Mouse (Mus musculus) yolk sac, embryonic 10.5 days (tissue): ENCODE data around the gene Snx21.
A peak's percentile ranks its signal among the peaks of the same experiment; 100 is the strongest.

Experiments used
- DNase-seq: peaks from one replicate; pipeline ENCODE4 v3.0.0-alpha.2; 2017; ENCODE audit warnings: low spot score

Gene Snx21

GRCm38 (mm10) chr2:164770279-164770678 is 15.3 kb upstream of the Snx21 start:
- peak; percentile 52 for DNase-seq

GRCm38 (mm10) chr2:164771123-164771522 is 14.5 kb upstream of the Snx21 start:
- DNase-seq: no peak

- DNase-seq: no peak
Observed at GRCm38 (mm10) chr2:164773229-164773988, 12.2 kb upstream of the Snx21 start.

GRCm38 (mm10) chr2:164773989-164774364 is 11.6 kb upstream of the Snx21 start:
- no peak for DNase-seq

GRCm38 (mm10) chr2:164776130-164776529 is 9.5 kb upstream of the Snx21 start:
- no peak for DNase-seq

GRCm38 (mm10) chr2:164776801-164777200 is 8.8 kb upstream of the Snx21 start:
- no peak for DNase-seq

- DNase-seq: no peak
Observed at GRCm38 (mm10) chr2:164777246-164778014, 8.2 kb upstream of the Snx21 start.

- DNase-seq: no peak
Observed at GRCm38 (mm10) chr2:164778015-164778287, 7.7 kb upstream of the Snx21 start.

- no peak for DNase-seq
Observed at GRCm38 (mm10) chr2:164778809-164779208, 6.8 kb upstream of the Snx21 start.

GRCm38 (mm10) chr2:164779481-164780086 is 6.0 kb upstream of the Snx21 start, which contains the start of gene Tnnc2:
Tnnc2 (minus strand) TSS chr2:164779967.
- DNase-seq: no peak

GRCm38 (mm10) chr2:164781876-164782275 is 3.7 kb upstream of the Snx21 start:
- peak; percentile 64 for DNase-seq

GRCm38 (mm10) chr2:164783926-164784581 is 1.6 kb upstream of the Snx21 start:
- no peak for DNase-seq

GRCm38 (mm10) chr2:164784869-164785420 is 678 bp upstream of the Snx21 start:
- no peak for DNase-seq

GRCm38 (mm10) chr2:164786388-164786885 is 814 bp downstream of the Snx21 start:
- peak; percentile 52 for DNase-seq

- no peak for DNase-seq
Observed at GRCm38 (mm10) chr2:164787032-164787431, 1.4 kb downstream of the Snx21 start.

- DNase-seq: no peak
Observed at GRCm38 (mm10) chr2:164787779-164788178, 2.2 kb downstream of the Snx21 start.

GRCm38 (mm10) chr2:164788411-164788810 is 2.8 kb downstream of the Snx21 start:
- no peak for DNase-seq

- no peak for DNase-seq
Observed at GRCm38 (mm10) chr2:164790451-164790850, 4.8 kb downstream of the Snx21 start.

GRCm38 (mm10) chr2:164791841-164792261 is 6.2 kb downstream of the Snx21 start:
- DNase-seq: no peak

- DNase-seq: no peak
Observed at GRCm38 (mm10) chr2:164792400-164793190, 7.0 kb downstream of the Snx21 start.

- no peak for DNase-seq
Observed at GRCm38 (mm10) chr2:164793236-164793635, 7.6 kb downstream of the Snx21 start.
